Mouse (Mus musculus): ENCODE measurements around the gene Akt2.

GRCm38 (mm10) chr7:27675222-27675612 lies 83.9 kb downstream of the Akt2 start:
- TF ChIP-seq CTCF (IDR thresholded peaks at IDR 0.05; ENCODE audit: borderline replicate concordance, insufficient read depth, low read depth, low read length): no peak
- TF ChIP-seq POLR2A (IDR thresholded peaks at IDR 0.05; ENCODE audit: borderline replicate concordance, insufficient read depth, low read length): no peak

Data from cerebellum, adult 2 months (tissue).